Mouse (Mus musculus): ENCODE results near the gene Spock2. TPM values are rescaled to one million over a fixed set of nuclear protein-coding genes. Genes with fewer than 3 reads are reported as not detected.

The Spock2 gene
- polyA plus RNA-seq, 1 experiment = 6.8 TPM

- no peaks in the 10 kb centered on the region for H3K79me2 ChIP-seq (ENCODE audit: control insufficient read depth, insufficient read depth)
- no peak overlapping the region for H3ac ChIP-seq (ENCODE audit: control insufficient read depth, insufficient read length)
- H3K36me3 ChIP-seq (ENCODE audit: control insufficient read depth, insufficient read depth) = no peaks in the 10 kb centered on the region
- H3K4me2 ChIP-seq (ENCODE audit: low read depth) = no peak overlapping the region
- no peak for TF ChIP-seq REST (IDR thresholded peaks at IDR 0.05; ENCODE audit: insufficient read depth, insufficient read length)
- H3K27me3 ChIP-seq (ENCODE audit: control insufficient read depth, insufficient read depth, insufficient read length) = no peaks in the 10 kb centered on the region
- no peak overlapping the region for H3K4me3 ChIP-seq
Observed at GRCm38 (mm10) chr10:60115345-60116185, 9.5 kb downstream of the Spock2 start.

- Histone ChIP-seq H3K27me3 (ENCODE audit: control insufficient read depth, insufficient read depth, insufficient read length) (no peaks in the 10 kb centered on the region), H3K79me2 (ENCODE audit: control insufficient read depth, insufficient read depth) (no peaks in the 10 kb centered on the region), H3K36me3 (ENCODE audit: control insufficient read depth, insufficient read depth) (no peaks in the 10 kb centered on the region), H3K4me3 (no peak overlapping the region), H3ac (ENCODE audit: control insufficient read depth, insufficient read length) (no peak overlapping the region), H3K4me2 (ENCODE audit: low read depth) (no peak overlapping the region)
- TF ChIP-seq POLR2AphosphoS2 (IDR thresholded peaks at IDR 0.05; ENCODE audit: insufficient read length, low read depth) = no peak
- TF ChIP-seq USF1 (IDR thresholded peaks at IDR 0.05; ENCODE audit: low read depth) = no peak
Observed at GRCm38 (mm10) chr10:60116997-60117396, 11.0 kb downstream of the Spock2 start.

- H3K4me3 ChIP-seq = no peak overlapping the region
- H3K79me2 ChIP-seq (ENCODE audit: control insufficient read depth, insufficient read depth) = no peaks in the 10 kb centered on the region
- TF ChIP-seq TCF12 (IDR thresholded peaks at IDR 0.05; ENCODE audit: insufficient read depth, poor library complexity, severe bottlenecking) = no peak
- TF ChIP-seq E2F4 (IDR thresholded peaks at IDR 0.05; ENCODE audit: insufficient read depth) = no peak
- TF ChIP-seq REST (IDR thresholded peaks at IDR 0.05; ENCODE audit: insufficient read depth, insufficient read length) = no peak
- TF ChIP-seq MYOG (IDR thresholded peaks at IDR 0.05; ENCODE audit: control insufficient read depth in 1 of 3, insufficient read depth in 1 of 3, insufficient read length in 2 of 3, low read depth in 2 of 3) = no peak
- TF ChIP-seq MAX (IDR thresholded peaks at IDR 0.05; ENCODE audit: low read depth) = no peak
- TF ChIP-seq POLR2A (IDR thresholded peaks at IDR 0.05; ENCODE audit: insufficient read length, low read depth) = no peak
- TF ChIP-seq CEBPB (IDR thresholded peaks at IDR 0.05; ENCODE audit: insufficient read depth, poor library complexity, severe bottlenecking) = no peak
- no peak overlapping the region for H3K4me2 ChIP-seq (ENCODE audit: low read depth)
- no peak overlapping the region for H3ac ChIP-seq (ENCODE audit: control insufficient read depth, insufficient read length)
- no peaks in the 10 kb centered on the region for H3K36me3 ChIP-seq (ENCODE audit: control insufficient read depth, insufficient read depth)
- H3K27me3 ChIP-seq (ENCODE audit: control insufficient read depth, insufficient read depth, insufficient read length) = no peaks in the 10 kb centered on the region
Observed at GRCm38 (mm10) chr10:60118464-60118863, 12.4 kb downstream of the Spock2 start.

GRCm38 (mm10) chr10:60120630-60121029 is 14.6 kb downstream of the Spock2 start:
- H3ac ChIP-seq (ENCODE audit: control insufficient read depth, insufficient read length) = no peak overlapping the region
- no peak overlapping the region for H3K4me2 ChIP-seq (ENCODE audit: low read depth)
- no peaks in the 10 kb centered on the region for H3K36me3 ChIP-seq (ENCODE audit: control insufficient read depth, insufficient read depth)
- H3K27me3 ChIP-seq (ENCODE audit: control insufficient read depth, insufficient read depth, insufficient read length) = no peaks in the 10 kb centered on the region
- H3K4me3 ChIP-seq = no peak overlapping the region
- H3K79me2 ChIP-seq (ENCODE audit: control insufficient read depth, insufficient read depth) = no peaks in the 10 kb centered on the region
- TF ChIP-seq POLR2A (IDR thresholded peaks at IDR 0.05; ENCODE audit: insufficient read length, low read depth) = no peak
- TF ChIP-seq USF1 (IDR thresholded peaks at IDR 0.05; ENCODE audit: low read depth) = no peak
- no peak for TF ChIP-seq TCF3 (IDR thresholded peaks at IDR 0.05; ENCODE audit: insufficient read length, low read depth)
- TF ChIP-seq E2F4 (IDR thresholded peaks at IDR 0.05; ENCODE audit: insufficient read depth) = no peak
- TF ChIP-seq CEBPB (IDR thresholded peaks at IDR 0.05; ENCODE audit: insufficient read depth, poor library complexity, severe bottlenecking) = no peak
- TF ChIP-seq SRF (IDR thresholded peaks at IDR 0.05; ENCODE audit: control insufficient read depth, insufficient read length, low read depth) = no peak
- TF ChIP-seq MAX (IDR thresholded peaks at IDR 0.05; ENCODE audit: low read depth) = no peak
- no peak for TF ChIP-seq POLR2AphosphoS2 (IDR thresholded peaks at IDR 0.05; ENCODE audit: insufficient read length, low read depth)
- no peak for TF ChIP-seq MYOG (IDR thresholded peaks at IDR 0.05; ENCODE audit: control insufficient read depth in 1 of 3, insufficient read depth in 1 of 3, insufficient read length in 2 of 3, low read depth in 2 of 3)
- TF ChIP-seq MYOD1 (IDR thresholded peaks at IDR 0.05; ENCODE audit: control insufficient read depth in 1 of 3, insufficient read length in 2 of 3, low read depth in 2 of 3) = no peak
- no peak for TF ChIP-seq REST (IDR thresholded peaks at IDR 0.05; ENCODE audit: insufficient read depth, insufficient read length)
- no peak for TF ChIP-seq TCF12 (IDR thresholded peaks at IDR 0.05; ENCODE audit: insufficient read depth, poor library complexity, severe bottlenecking)

GRCm38 (mm10) chr10:60124078-60124477 is 18.1 kb downstream of the Spock2 start:
- no peak overlapping the region for H3K4me3 ChIP-seq
- H3K79me2 ChIP-seq (ENCODE audit: control insufficient read depth, insufficient read depth) = no peaks in the 10 kb centered on the region
- H3ac ChIP-seq (ENCODE audit: control insufficient read depth, insufficient read length) = no peak overlapping the region
- H3K27me3 ChIP-seq (ENCODE audit: control insufficient read depth, insufficient read depth, insufficient read length) = no peaks in the 10 kb centered on the region
- TF ChIP-seq TCF12 (IDR thresholded peaks at IDR 0.05; ENCODE audit: insufficient read depth, poor library complexity, severe bottlenecking) (no peak), REST (IDR thresholded peaks at IDR 0.05; ENCODE audit: insufficient read depth, insufficient read length) (no peak), MYOG (IDR thresholded peaks at IDR 0.05; ENCODE audit: control insufficient read depth in 1 of 3, insufficient read depth in 1 of 3, insufficient read length in 2 of 3, low read depth in 2 of 3) (no peak), SRF (IDR thresholded peaks at IDR 0.05; ENCODE audit: control insufficient read depth, insufficient read length, low read depth) (no peak), POLR2A (IDR thresholded peaks at IDR 0.05; ENCODE audit: insufficient read length, low read depth) (no peak), MYOD1 (IDR thresholded peaks at IDR 0.05; ENCODE audit: control insufficient read depth in 1 of 3, insufficient read length in 2 of 3, low read depth in 2 of 3) (no peak), USF1 (IDR thresholded peaks at IDR 0.05; ENCODE audit: low read depth) (no peak), CEBPB (IDR thresholded peaks at IDR 0.05; ENCODE audit: insufficient read depth, poor library complexity, severe bottlenecking) (no peak), MAX (IDR thresholded peaks at IDR 0.05; ENCODE audit: low read depth) (no peak), E2F4 (IDR thresholded peaks at IDR 0.05; ENCODE audit: insufficient read depth) (no peak), TCF3 (IDR thresholded peaks at IDR 0.05; ENCODE audit: insufficient read length, low read depth) (no peak), POLR2AphosphoS2 (IDR thresholded peaks at IDR 0.05; ENCODE audit: insufficient read length, low read depth) (no peak)
- no peak overlapping the region for H3K4me2 ChIP-seq (ENCODE audit: low read depth)
- no peaks in the 10 kb centered on the region for H3K36me3 ChIP-seq (ENCODE audit: control insufficient read depth, insufficient read depth)
